Comparison of ENCODE assay signal across 10 mouse cellular contexts in the genomic region with DNA sequence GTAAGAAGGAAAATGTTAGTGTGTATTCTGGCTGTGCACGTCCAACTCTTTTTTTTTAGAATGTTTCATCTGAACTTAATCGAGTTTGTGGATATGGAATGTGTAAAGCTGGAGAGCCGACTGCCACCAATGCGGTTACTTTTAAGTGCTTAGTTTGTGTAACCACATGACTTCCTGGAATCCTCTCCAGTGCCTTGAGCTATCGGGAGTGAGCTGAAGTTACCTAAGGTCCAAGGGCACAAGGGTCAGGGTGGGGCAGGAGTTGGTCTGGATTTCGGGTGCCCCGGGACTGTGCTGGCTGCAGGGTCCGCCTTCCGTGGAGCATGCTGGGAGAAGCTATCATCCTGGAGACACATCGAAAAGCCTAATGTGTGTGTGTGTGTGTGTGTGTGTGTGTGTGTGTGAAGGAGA. TPM values are rescaled to one million over a fixed set of nuclear protein-coding genes. Genes with fewer than 3 reads are reported as not detected.
DNase-seq lines count a peak whose midpoint lies in the region; ATAC-seq lines count a peak whose summit lies in the region.
"Had no signal": no experiment of that assay in that cellular context is flagged by ENCODE, and none has a peak within 500 bp of the region (broad histone marks: within the 10 kb centered on the region; RNA-seq: fewer than 3 reads in every experiment).

No protein-coding gene starts in this region.

- H3K4me2 ChIP-seq in intestine, embryonic 16.5 days (ENCODE audit: low read depth, low read length), result peak overlapping the region; percentile 15; the same call in 1 of the 2 replicates
- no peak overlapping the region for H3K4me2 ChIP-seq in forebrain, embryonic 12.5 days
- H3K4me2 ChIP-seq: midbrain, embryonic 15.5 days had no signal

- H3K4me3 ChIP-seq in heart, embryonic 10.5 days, result no peak overlapping the region
- H3K4me3 ChIP-seq in intestine, embryonic 16.5 days (ENCODE audit: low read length), result peak overlapping the region; percentile 4
- no peak overlapping the region for H3K4me3 ChIP-seq in midbrain, embryonic 10.5 days
- no peak overlapping the region for H3K4me3 ChIP-seq in forebrain, embryonic 12.5 days (replicated peaks)
- H3K4me3 ChIP-seq: midbrain, embryonic 15.5 days had no signal

- no peak overlapping the region for H3K9ac ChIP-seq in intestine, embryonic 16.5 days (ENCODE audit: low read depth, low read length)
- H3K9ac ChIP-seq in forebrain, embryonic 12.5 days, result no peak overlapping the region
- H3K9ac ChIP-seq: midbrain, embryonic 15.5 days had no signal

- no peaks in the 10 kb centered on the region for H3K27me3 ChIP-seq in heart, embryonic 10.5 days (ENCODE audit: insufficient read depth, poor library complexity, severe bottlenecking)
- no peaks in the 10 kb centered on the region for H3K27me3 ChIP-seq in intestine, embryonic 16.5 days (replicated peaks; ENCODE audit: control insufficient read depth, insufficient read depth, low read length)
- H3K27me3 ChIP-seq in midbrain, embryonic 10.5 days (ENCODE audit: low read depth, poor library complexity, severe bottlenecking), result no peaks in the 10 kb centered on the region
- H3K27me3 ChIP-seq in forebrain, embryonic 12.5 days, result no peaks in the 10 kb centered on the region
- H3K27me3 ChIP-seq: midbrain, embryonic 15.5 days had no signal

- H3K4me1 ChIP-seq in heart, embryonic 10.5 days, result peaks cover 13% of the 10 kb centered on the region
- H3K4me1 ChIP-seq in intestine, embryonic 16.5 days (ENCODE audit: control insufficient read depth, insufficient read depth, low read length), result peaks cover 2% of the 10 kb centered on the region; the same call in 1 of the 2 replicates
- peaks cover 7% of the 10 kb centered on the region for H3K4me1 ChIP-seq in midbrain, embryonic 10.5 days
- H3K4me1 ChIP-seq in forebrain, embryonic 12.5 days, result no peaks in the 10 kb centered on the region
- H3K4me1 ChIP-seq: midbrain, embryonic 15.5 days had no signal

- DNase-seq in heart, embryonic 10.5 days (ENCODE audit: low spot score), result peak; percentile 71
- DNase-seq in heart, postnatal 10 days, result no peak
- peak; percentile 53 to 62 for DNase-seq in lung, postnatal 4 days
- peak; percentile 42 to 47 for DNase-seq in thymus, postnatal 10 days (ENCODE audit: low spot score in 2 of 2)
- DNase-seq in midbrain, embryonic 10.5 days (ENCODE audit: low spot score), result no peak
- DNase-seq: kidney, postnatal 10 days had no signal

- no peaks in the 10 kb centered on the region for H3K9me3 ChIP-seq in heart, embryonic 10.5 days
- H3K9me3 ChIP-seq in intestine, embryonic 16.5 days (ENCODE audit: control insufficient read depth, low read length), result no peaks in the 10 kb centered on the region
- no peaks in the 10 kb centered on the region for H3K9me3 ChIP-seq in midbrain, embryonic 10.5 days (replicated peaks)
- H3K9me3 ChIP-seq in forebrain, embryonic 12.5 days, result no peaks in the 10 kb centered on the region
- H3K9me3 ChIP-seq: midbrain, embryonic 15.5 days had no signal

- H3K36me3 ChIP-seq in heart, embryonic 10.5 days, result no peaks in the 10 kb centered on the region
- no peaks in the 10 kb centered on the region for H3K36me3 ChIP-seq in intestine, embryonic 16.5 days (ENCODE audit: control insufficient read depth, insufficient read depth, low read length)
- H3K36me3 ChIP-seq in midbrain, embryonic 10.5 days, result no peaks in the 10 kb centered on the region
- no peaks in the 10 kb centered on the region for H3K36me3 ChIP-seq in forebrain, embryonic 12.5 days (replicated peaks)
- H3K36me3 ChIP-seq: midbrain, embryonic 15.5 days had no signal

- peak overlapping the region; percentile 4; the same call in 1 of the 2 replicates for H3K27ac ChIP-seq in heart, embryonic 10.5 days
- H3K27ac ChIP-seq in intestine, embryonic 16.5 days (ENCODE audit: low read length), result 0 out of 2 replicates have a peak overlapping the region, but pooled peaks have one; percentile 21
- no peak overlapping the region for H3K27ac ChIP-seq in midbrain, embryonic 10.5 days (replicated peaks)
- no peak overlapping the region for H3K27ac ChIP-seq in forebrain, embryonic 12.5 days
- H3K27ac ChIP-seq: midbrain, embryonic 15.5 days had no signal

- WGBS in heart, embryonic 10.5 days, result 75% methylated on average over 10 of the region's 10 CpGs
- WGBS in intestine, embryonic 16.5 days, result 58% methylated on average over 10 of the region's 10 CpGs
- WGBS in midbrain, embryonic 10.5 days, result 85% methylated on average over 10 of the region's 10 CpGs
- 83% methylated on average over 10 of the region's 10 CpGs for WGBS in forebrain, embryonic 12.5 days

- peak; percentile 43; the same call in 1 of the 2 replicates for ATAC-seq in intestine, embryonic 16.5 days
- no peak for ATAC-seq in activated CD4-positive, CD25-positive, alpha-beta regulatory T cell, adult 4 months
- no peak for ATAC-seq in forebrain, embryonic 12.5 days (ENCODE audit: low FRiP score)
- ATAC-seq: midbrain, embryonic 15.5 days had no signal

- intact Hi-C loops in heart, postnatal 10 days (cut with DNase I), result no loop called here

RNA-seq across cellular contexts. Expression of a gene that starts 47.9 kb away (rescaled TPM):
- polyA plus RNA-seq in heart, embryonic 10.5 days (2016; fragmentation: Nextera tagmentation; extraction: Ambion mirVana), result 25.5 and 30.8 TPM in 2 replicates
- 10 to 100 TPM; 17.1 to 18.5 TPM for total RNA-seq in heart, postnatal 10 days (2021)
- 105 and 133 TPM in 2 replicates for polyA plus RNA-seq in intestine, embryonic 16.5 days (2015; fragmentation: Nextera tagmentation; extraction: Ambion mirVana)
- polyA plus RNA-seq in activated CD4-positive, CD25-positive, alpha-beta regulatory T cell, adult 4 months (2017; shearing (Covaris generic)), result 1,000 to 10,000 TPM; 1,354 to 1,613 TPM
- polyA plus RNA-seq in midbrain, embryonic 10.5 days (2016; fragmentation: Nextera tagmentation; extraction: Ambion mirVana), result 26.4 and 28.7 TPM in 2 replicates
- polyA plus RNA-seq in forebrain, embryonic 12.5 days (2016; fragmentation: Nextera tagmentation; extraction: Ambion mirVana), result 18.8 and 22.1 TPM in 2 replicates

RNA-seq across cellular contexts. Expression of a gene that starts 48.1 kb away (rescaled TPM):
- polyA plus RNA-seq in heart, embryonic 10.5 days (2016; fragmentation: Nextera tagmentation; extraction: Ambion mirVana), result 0.13 TPM in 1 of 2 replicates, not detected in the other
- not detected for total RNA-seq in heart, postnatal 10 days (2021)
- polyA plus RNA-seq in intestine, embryonic 16.5 days (2015; fragmentation: Nextera tagmentation; extraction: Ambion mirVana), result 0.05 and 0.07 TPM in 2 replicates
- not detected for polyA plus RNA-seq in activated CD4-positive, CD25-positive, alpha-beta regulatory T cell, adult 4 months (2017; shearing (Covaris generic))
- 0.17 and 0.19 TPM in 2 replicates for polyA plus RNA-seq in midbrain, embryonic 10.5 days (2016; fragmentation: Nextera tagmentation; extraction: Ambion mirVana)
- 0.19 and 0.21 TPM in 2 replicates for polyA plus RNA-seq in forebrain, embryonic 12.5 days (2016; fragmentation: Nextera tagmentation; extraction: Ambion mirVana)

Comparison
In these comparisons a context has a peak if more than half of its experiments do, and no peak if none do; other contexts are left out.
1. DNase-seq: peak in heart, embryonic 10.5 days (single experiment), lung, postnatal 4 days (2 of 2) and thymus, postnatal 10 days (2 of 2); none in heart, postnatal 10 days (0 of 2) and midbrain, embryonic 10.5 days (single experiment).
2. H3K27ac ChIP-seq: peak in heart, embryonic 10.5 days (single experiment) and intestine, embryonic 16.5 days (single experiment); none in midbrain, embryonic 10.5 days (single experiment) and forebrain, embryonic 12.5 days (single experiment).
3. RNA of a gene that starts 47.9 kb away (polyA plus RNA-seq): 1,354 to 1,613 TPM in activated CD4-positive, CD25-positive, alpha-beta regulatory T cell, adult 4 months; 105 to 133 TPM in intestine, embryonic 16.5 days, 26.4 to 28.7 TPM in midbrain, embryonic 10.5 days, 25.5 to 30.8 TPM in heart, embryonic 10.5 days and 18.8 to 22.1 TPM in forebrain, embryonic 12.5 days; every median in the first group is over 10 times any median in the second.